Comparison of ENCODE assay signal across 14 mouse cellular contexts in genomic region chr15:57302710-57303109, GRCm38 (mm10).
"Had no signal": no experiment of that assay in that cellular context is flagged by ENCODE, and none has a peak within 500 bp of the region (broad histone marks: within the 10 kb centered on the region; RNA-seq: fewer than 3 reads in every experiment).

No protein-coding gene starts in this region.

- H3K9me3 ChIP-seq: limb, embryonic 15.5 days; liver, embryonic 12.5 days had no signal

- H3K9ac ChIP-seq: limb, embryonic 15.5 days; liver, embryonic 12.5 days; lung, embryonic 14.5 days had no signal

- H3K27me3 ChIP-seq: limb, embryonic 15.5 days; liver, embryonic 12.5 days had no signal

- H3K27ac ChIP-seq: kidney, postnatal 0 days; limb, embryonic 15.5 days; liver, embryonic 12.5 days had no signal

- DNase-seq: kidney, adult 9 months; kidney, postnatal 36 days; layer of hippocampus, adult 9-11 months; layer of hippocampus, postnatal 36 days; lung, embryonic 14.5 days; lung, postnatal 10 days; lung, postnatal 4 days; right cerebral cortex, postnatal 25 days; thymus, postnatal 36 days had no signal

- H3K4me2 ChIP-seq: limb, embryonic 15.5 days; liver, embryonic 12.5 days; lung, embryonic 14.5 days; midbrain, embryonic 11.5 days had no signal

- ATAC-seq: liver, embryonic 12.5 days; midbrain, embryonic 16.5 days had no signal

- H3K4me3 ChIP-seq: limb, embryonic 15.5 days; liver, embryonic 12.5 days had no signal

- H3K4me1 ChIP-seq: limb, embryonic 15.5 days; liver, embryonic 12.5 days had no signal

- H3K36me3 ChIP-seq: limb, embryonic 15.5 days; liver, embryonic 12.5 days had no signal
